Mouse (Mus musculus) retina, embryonic 14.5 days (tissue): ENCODE results near the gene Rab11fip2.

Experiments
- DNase-seq: peaks from one replicate; pipeline ENCODE4 v3.0.0-alpha.2; 2015; ENCODE audit warnings: low spot score

The Rab11fip2 gene

DNA sequence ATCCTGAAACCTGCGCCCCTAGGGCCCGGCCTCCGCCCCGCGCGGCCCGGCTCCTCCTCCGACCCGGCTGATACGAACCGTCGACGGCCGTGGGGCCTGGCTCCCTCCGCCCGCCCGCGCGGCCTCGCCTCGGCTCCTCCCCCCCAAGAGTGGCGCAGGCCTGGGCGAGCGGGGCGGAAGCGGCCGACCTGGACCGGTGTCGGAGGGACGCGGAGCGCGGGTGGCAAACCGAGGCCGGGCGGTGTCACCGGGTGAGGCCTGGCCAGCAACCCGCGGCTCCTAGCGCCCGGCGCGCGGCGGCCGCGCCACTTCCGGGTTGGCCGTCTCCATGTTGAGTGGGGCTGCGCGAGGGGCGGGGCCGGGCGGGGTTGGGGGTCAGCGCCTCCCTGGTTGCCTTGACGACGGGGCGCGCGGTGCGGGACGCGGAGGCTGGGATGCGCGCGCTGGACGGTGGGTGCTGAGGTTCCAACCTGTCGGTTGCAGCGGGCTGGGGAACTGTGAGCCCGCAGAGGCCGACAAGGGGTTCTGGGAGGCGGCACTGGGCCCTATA lies at the start of gene Rab11fip2:
Gene Rab11fip2, minus strand, starts transcription at position 333 of the 550 bp plus-strand sequence.
- DNase-seq, result peak; percentile 91

DNA sequence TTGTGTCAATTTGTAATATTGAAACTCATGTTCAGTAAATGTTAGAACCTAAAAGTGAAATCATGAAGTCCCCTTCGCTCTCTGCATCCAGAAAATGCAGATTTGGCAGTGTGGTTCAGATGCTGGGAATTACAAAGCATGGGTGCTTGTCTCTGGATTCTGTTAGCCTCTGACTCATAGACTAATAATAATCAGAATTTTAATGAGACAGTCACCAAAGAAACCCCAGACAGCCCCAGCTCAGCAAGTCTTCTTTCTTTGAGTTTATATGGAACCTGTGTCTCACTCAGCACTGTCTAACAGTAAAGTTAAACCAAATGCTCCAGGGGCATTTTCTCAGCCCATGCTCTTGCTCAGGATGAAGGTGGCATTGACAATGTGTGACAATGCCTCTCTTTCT lies 38.1 kb upstream of the Rab11fip2 start:
- DNase-seq, result no peak

DNA sequence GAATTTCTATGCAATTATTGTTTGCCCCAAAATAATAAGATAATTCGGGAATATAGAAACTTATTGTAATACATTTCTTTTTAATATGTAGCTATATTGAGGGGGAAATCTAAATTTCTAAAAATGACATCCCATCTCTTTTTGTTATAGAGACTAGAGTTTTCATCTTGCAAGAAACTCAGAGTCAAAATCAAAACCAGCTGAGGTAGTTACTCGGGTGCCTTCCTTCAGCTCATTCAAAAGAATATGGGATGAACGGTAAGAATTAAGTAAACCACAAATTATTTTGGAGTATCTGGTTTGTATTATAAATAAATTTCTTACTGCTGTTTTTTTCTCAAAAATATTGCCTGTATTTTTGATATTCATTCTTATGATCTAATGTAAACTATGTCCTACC lies 11.5 kb upstream of the Rab11fip2 start:
- DNase-seq, result no peak

DNA sequence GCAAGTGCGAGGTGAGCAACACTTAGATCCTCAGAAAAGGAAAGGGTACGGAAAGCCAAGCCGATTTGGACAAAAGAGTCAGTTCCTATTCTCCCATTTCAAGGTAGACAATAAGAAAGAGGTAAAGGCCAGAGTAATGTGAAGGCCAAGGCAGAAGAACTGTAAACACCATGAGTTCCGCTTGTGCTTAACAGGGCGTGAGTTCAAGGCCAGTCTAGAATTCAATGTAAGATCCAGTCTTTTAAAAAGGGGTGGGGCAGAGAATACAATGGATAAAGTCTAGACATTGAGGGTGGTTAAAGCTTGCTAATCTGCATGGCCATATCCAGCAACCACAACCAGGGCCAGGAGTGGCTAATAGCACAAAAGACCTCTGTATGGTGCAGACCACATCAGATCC lies 6.3 kb upstream of the Rab11fip2 start:
- no peak for DNase-seq

DNA sequence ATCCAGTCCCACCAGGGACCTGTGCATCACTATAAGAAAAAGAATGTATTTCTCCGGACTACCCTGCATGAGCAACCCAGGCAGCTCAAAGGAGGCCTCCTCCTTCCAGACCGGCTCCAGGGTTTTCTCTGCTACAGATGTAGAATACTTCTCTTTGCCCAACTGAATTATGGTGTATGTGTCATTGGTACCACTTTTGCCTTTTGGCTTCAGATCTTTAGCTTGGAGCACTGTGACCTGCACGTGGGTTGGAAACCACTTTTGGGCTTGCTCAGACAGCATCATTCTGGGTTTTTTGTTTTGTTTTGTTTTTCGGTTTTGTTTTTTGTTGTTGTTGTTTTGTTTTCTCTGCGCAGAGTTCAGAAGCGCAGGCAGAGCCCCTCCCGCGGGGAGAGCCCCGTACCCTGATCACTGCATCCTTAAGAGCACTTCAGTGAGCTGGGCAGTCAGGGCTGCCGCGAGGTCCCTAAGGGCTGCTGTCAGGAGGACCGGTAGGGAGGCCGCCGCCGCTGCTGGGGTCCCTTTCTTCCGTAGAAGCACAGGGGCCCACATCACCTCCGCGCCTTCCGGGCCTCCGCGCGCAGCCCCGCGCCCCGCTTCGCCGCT lies 635 bp downstream of the Rab11fip2 start:
- DNase-seq, result no peak

DNA sequence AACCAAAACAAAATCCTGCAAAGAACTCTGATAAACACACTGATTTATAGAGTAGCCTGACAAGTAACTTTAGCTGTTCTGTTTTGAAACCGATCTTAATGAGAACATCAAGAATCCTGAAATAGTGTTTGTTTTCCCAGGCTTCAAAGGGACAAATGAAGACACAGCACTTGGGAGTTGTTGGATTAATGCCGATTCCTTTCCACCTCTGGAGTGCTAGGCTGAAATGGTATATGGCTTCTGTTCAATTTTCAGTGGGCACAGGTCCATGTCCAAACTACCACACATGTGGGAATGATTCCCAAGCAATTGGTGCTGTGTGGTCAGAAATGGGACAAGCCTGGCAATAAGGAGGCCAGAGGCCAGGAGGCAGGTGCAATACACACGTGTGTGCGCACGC lies 3.7 kb downstream of the Rab11fip2 start:
- no peak for DNase-seq

DNA sequence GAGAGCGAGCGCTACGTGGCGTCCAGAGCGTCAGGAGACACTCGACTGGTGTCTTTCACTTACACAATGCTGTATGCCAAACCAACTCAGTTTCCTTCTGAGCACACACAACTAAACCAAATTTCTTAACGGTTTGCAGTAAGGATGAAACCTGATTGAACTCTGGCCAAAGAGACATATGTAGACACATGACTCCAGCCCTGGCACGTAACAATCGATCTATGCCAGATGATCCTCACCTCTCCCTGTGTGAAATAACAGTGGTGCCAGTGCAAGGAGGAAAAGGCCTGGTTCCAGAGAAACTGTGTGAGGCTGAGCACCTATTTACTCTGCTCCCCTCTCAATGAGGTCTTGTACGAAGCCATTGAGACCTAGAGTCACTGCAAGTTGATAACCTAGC lies 11.4 kb downstream of the Rab11fip2 start:
- no peak for DNase-seq

DNA sequence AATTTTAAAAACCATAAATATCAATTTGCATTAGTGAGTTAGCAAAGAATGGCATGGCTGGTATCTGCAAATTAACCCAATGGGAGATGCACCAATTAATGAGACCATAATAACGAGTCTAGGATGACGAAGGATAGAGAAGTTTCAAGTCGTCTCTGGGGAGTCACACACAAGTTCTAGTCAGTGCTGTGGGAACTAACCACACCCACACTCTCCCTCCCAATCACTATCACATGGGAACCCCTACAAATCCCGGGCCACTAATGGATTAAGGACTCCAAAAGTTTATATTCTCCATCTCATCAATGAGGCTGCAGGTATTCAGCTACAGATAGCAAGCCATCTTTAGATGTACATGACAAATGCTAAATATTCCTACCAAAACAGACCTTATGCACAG lies 14.8 kb downstream of the Rab11fip2 start:
- no peak for DNase-seq

DNA sequence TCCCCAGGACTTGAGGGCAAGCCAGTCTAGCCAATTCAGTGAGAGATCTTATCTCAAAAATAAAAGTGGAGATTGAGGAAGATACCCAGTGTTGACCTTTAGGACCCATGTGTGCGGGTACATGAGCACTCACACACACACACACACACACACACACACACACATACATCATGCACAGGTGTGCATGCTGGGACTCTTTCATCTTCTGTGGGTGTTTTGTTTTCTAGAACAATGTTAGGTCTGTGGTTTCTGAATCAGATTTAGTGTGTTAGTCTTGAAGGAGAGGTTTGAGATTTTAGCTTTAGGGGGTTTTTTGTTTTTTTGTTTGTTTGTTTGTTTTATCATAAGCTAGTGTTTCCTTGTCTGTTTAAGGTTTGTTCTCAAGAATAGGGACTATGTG lies 17.3 kb downstream of the Rab11fip2 start:
- DNase-seq, result no peak

DNA sequence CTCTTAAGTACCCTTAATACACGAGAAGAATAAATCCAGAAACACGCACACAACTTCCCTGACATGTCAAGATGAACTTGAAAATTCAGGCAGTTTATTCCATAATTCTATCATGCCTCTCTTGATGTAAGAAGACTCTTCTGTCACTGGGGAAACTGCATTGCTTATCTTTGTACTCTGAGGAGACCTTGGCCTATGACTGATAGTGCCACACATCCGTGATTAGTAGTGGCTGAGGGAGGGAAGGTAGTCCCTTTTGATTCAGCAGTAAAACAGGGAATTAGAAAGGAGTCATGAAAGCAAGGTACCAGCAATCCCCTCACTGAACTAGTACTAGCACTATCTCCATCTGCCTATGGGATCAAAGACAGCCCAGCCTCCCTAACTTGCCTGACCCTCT lies 22.6 kb downstream of the Rab11fip2 start:
- DNase-seq, result no peak

DNA sequence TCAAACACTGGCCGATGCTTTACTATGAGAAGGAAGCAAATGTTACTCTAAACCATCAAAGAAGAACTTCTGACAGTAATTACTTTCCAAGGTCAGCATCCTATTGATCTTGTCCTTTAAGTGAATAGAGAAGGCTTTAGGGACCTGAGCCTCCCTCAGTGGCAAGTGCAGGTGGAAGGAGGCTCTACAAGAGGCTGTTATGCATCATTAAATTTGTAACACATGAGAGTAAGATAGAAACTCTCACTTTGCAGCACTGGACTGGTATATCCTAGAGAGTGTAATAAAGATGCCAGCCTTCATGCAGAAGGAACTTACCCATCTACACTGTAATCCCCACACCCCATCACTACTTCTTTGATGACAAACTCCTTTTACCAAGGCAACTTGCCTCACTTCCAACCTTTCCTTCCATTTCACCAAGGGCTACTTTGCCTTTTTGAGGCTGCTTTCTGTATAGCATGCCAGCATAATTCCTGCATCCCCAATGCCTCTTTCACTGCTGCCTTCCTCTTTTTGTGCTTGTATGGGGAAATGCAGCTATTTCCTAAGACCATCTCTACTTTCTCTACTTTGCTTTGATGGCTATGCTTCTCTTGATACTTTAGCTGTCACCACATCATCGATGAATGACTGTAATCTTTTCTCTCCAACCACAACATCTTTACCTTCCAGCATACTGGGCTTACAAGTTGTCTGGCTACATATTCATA lies 25.4 kb downstream of the Rab11fip2 start:
- DNase-seq, result no peak

DNA sequence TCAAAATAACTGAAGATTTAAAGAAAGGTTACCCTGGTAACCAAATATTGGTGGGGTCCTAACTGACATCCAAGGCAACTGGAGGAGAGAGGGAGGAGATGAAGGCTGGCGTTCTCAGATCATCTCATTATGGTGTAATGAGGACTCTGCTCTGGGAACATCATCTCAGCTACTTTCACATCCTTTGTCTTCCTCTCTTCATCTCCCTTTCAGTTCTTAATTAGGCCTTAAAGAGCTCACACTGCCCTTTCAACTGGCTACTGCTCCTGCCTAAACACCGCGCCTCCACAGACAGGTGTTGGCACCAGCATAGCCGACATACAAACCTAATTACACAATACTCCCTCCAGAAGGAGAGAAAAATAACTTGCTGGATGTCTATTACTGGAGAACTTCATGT lies 31.9 kb downstream of the Rab11fip2 start:
- DNase-seq, result peak; percentile 71

DNA sequence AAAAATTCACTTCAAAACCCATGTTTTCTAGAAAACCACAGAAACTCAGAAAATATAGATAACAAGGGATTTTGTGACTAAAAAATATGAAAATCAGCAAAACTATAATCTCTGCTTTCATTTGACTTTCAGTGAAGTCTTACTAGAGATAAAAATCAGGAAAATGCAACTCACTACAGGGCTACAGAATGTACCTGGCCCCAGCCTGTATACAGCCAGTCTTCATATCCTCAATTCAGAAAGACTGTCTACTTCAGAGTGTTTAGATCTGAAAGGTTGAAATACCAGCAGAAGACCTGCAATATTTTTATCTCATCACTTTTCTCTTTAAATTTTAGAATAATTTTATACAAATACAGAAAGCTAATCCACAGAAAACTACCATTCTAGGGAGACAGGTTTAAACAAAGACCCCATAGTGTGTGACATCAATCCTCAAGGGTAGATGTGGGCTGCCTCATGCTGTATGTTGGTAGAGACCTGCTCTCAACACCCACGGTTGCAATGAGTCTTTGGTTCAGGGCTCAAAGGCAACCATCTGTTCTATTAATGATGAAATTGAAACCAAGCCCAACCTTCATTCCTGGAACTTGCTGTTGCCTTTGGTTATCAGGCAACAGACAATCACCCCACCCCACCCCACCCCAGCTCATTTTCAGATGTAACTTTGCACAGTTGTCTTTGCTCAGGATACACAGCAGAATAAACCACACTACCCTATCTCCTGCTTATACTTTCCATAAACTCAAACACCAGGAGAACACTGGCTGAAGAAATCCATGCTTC lies 38.0 kb downstream of the Rab11fip2 start:
- DNase-seq, result no peak

DNA sequence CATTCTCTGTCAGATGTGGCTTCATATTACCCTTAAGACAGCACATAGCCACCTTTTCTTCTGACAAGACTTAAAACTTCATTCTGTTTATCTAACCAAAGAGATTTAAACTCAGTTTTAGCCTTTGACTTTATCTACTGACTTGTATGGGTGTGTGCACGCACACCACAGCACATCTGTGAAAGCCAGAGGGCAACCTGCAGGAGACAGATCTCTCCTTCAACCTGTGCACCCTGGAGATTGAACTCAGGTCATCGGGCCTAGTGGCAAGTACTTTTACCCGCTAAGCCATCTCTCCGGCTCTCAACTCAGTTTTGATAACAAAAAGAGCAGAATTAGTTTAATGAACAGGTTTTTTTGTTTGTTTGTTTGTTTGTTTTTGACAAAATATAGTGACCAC lies 43.5 kb downstream of the Rab11fip2 start:
- DNase-seq, result no peak

DNA sequence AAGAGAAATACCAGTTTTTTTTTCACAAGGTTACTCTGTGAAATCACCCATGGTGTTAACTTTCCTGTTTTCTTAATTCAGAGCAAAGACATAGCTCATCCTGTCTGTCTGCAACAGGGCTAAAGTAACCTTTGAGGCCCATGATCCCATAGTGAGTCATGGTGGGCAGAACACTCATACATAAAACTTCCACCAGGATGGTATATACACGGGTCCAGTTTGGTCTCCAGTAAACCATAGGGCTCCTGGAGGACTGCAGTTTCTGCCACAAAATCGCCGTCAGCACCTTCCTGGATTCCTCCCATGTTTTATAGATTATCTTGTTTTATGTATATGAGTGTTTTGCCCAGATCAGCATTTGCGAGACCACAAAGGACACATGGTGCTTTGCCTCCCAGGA lies 45.2 kb downstream of the Rab11fip2 start:
- no peak for DNase-seq

DNA sequence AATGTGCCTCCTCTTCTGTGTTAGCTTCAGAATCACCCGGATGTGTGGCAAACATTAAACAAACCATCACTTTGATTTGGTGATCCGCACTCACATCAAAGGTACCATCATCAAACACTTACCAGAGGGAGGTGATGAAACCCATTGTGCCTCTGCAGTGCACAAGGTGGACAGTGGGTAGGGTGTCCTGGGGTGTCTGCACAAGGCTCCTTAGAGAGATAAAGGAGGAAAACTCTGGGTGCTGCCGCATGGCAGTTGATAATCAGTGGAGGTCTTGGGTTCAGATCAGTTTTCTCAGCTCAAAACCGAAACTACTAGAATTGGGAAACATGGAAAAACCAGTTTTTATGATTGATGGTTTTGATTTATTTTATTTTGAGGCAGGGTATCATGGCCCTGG lies 54.1 kb downstream of the Rab11fip2 start:
- DNase-seq, result no peak

DNA sequence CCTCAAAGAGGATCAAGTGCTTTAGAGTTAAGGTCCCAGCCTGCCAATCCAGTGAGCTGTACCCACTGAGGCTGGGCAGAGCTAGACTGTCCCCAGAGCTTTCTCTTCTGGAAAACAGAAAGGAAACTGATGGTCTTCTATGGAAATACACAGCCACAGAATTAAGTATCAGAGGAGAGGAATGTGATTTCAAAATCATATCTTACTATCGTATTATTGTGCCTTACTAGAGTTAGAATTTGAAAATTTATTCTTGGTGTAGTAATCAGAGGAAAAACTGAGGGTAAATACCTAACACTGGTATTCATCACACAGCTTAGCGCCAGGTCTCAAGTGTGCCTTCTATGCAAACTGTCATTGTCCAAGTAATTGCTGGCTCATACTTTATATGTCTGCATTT lies 54.6 kb downstream of the Rab11fip2 start:
- DNase-seq, result no peak

DNA sequence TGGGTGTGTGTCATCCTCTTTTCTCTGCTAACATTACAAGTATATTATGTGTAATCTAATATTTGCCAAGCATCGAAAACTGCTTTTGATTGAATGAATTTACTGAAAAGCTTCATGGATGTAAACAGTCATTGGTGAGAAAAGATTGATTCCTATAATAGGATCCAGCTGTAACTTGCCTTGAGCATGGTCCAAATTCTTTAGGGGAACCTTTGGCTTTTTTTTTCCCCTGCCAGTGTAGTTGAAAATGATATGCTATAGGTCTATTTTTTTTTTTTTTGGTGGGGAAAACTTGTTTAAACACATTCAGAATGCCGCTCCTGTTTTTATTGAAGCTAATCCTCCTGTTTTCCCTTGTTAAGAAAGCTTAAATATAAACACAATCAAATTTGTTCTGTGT lies 55.6 kb downstream of the Rab11fip2 start:
- no peak for DNase-seq

DNA sequence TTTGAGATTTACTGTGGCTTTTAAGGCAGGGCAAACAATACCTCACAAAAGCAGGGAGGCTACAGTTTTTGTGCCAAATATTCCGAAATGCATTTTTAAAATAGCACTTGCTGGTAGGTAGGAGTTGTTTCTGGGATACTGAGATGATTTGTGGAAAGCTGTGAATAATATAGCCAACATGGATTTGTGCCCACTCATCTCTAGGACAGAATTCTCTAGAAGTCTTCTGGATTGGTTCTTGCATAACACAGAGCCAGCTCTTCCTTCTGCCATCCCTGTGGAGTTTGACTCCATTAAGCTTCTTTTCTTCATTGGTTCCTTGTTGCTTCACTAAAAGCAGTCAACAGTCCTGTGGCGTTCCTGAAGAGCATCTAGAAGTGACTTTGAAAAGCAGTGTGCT lies 58.2 kb downstream of the Rab11fip2 start:
- no peak for DNase-seq

DNA sequence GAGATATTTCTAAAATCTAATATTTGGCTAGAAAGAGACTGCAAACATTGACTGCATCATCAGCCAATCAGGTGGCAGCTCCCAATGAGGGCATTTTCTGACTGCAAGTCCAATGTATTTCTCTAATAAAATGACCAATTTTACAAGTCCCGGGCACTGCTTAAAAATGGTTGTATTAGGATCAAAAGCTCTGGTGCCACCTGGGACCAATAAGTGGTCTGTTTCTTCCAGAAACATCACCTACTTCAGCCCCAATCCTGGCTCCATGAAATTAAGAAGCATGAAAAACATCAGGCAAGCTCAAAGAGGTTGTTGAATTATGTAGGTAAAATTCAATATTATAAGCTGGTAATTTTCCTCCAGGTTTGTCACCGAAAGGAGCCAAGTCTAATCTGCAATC lies 66.2 kb downstream of the Rab11fip2 start:
- DNase-seq, result no peak

DNA sequence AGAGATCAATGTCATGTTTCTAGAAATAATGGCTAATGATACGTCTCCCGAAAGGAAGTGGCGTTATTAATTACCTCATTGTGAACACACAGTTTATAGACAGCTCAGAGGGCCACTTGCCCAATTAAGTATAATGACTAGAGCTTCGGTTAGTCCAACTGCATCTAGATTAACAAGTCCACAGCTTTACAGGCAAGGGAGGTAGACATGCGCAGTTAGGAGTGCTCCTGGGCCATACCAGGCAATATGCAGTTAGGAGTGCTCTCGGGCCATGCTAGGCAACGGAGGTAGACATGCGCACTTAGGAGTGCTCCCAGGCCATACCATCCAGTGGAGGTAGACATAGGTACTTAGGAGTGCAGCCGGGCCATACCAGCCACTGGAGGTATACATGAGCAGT lies 76.8 kb downstream of the Rab11fip2 start:
- DNase-seq, result no peak

DNA sequence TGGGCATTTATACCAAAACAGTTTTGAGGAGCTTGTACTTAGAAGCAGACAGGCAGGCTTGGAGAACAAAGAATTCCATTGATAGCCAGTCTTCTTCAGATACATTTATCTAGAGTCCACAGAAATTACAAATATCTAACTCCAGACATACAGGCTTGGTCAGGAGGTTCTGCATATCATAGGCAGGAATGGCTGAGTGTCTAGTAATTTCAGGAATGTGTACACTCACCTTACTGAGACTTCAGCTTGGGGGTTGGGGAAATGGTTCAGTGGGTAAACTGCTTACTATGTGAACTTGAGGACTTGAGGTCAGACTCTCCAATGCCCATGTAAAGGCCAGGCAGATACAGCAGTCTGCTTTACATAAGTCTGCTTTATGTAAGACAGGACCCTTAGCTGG lies 81.0 kb downstream of the Rab11fip2 start:
- no peak for DNase-seq

DNA sequence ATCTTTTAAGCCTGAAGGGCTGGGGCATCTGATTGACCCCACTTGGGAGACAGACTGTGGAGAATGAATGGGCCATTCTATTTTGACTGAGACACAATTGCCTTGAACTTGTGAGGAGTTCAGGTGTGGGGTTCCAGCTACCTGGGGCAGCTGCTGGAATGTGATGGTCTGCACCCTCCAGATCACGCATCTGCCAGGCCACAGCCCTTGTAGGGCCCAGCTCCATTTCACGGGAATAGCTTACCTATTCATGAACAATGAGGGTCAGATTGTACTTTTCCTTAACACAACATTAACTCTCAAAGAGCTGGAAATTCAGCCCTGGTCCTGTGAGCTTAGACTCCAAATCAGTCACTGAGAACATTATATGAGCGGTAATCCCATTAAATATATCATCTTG lies 82.7 kb downstream of the Rab11fip2 start:
- no peak for DNase-seq
